Mouse (Mus musculus) heart, adult 2 months (tissue): ENCODE data around the gene Rpl22. TPM values are rescaled to one million over a fixed set of nuclear protein-coding genes. Genes with fewer than 3 reads are reported as not detected.

Experiments
- DNase-seq, 2 experiments: peaks; one replicate each; pipeline ENCODE4 v3.0.0; 2021
- H3K27ac ChIP-seq: fragments of 200-600 bp; 2 replicates; pipeline ENCODE4 v1.8.1; 2022
- H3K27me3 ChIP-seq: fragments of 200-500 bp; 2 replicates; pipeline ENCODE4 v1.6.1; 2012; ENCODE audit warnings: mild to moderate bottlenecking, low read length, inconsistent platforms, mixed read lengths; ENCODE audit not compliant: control insufficient read depth, insufficient read depth
- H3K36me3 ChIP-seq: fragments of 200-500 bp; 2 replicates; pipeline ENCODE4 v1.6.1; 2012; ENCODE audit warnings: low read length, inconsistent platforms; ENCODE audit not compliant: control insufficient read depth, insufficient read depth
- H3K4me1 ChIP-seq: fragments of 200-500 bp; 2 replicates; pipeline ENCODE4 v1.6.1; 2011; ENCODE audit warnings: low read length; ENCODE audit not compliant: control insufficient read depth, insufficient read depth
- H3K4me3 ChIP-seq: fragments of 200-600 bp; 2 replicates; pipeline ENCODE4 v1.8.1; 2022
- H3K79me2 ChIP-seq: fragments of 200-500 bp; replicated peaks from 2 replicates; pipeline ENCODE4 v1.6.1; 2012; ENCODE audit warnings: mild to moderate bottlenecking, inconsistent platforms, low read length, moderate library complexity, mixed read lengths; ENCODE audit not compliant: control insufficient read depth, insufficient read depth
- H3K9ac ChIP-seq: fragments of 200-500 bp; 2 replicates; pipeline ENCODE4 v1.6.1; 2012; ENCODE audit warnings: low read depth, mild to moderate bottlenecking, control low read depth, inconsistent platforms, low read length, mixed read lengths
- CTCF ChIP-seq: fragments of 200-600 bp; IDR thresholded peaks from 2 replicates; pipeline ENCODE4 v1.8.1; 2022; ENCODE audit warnings: antibody characterized with exemption, mild to moderate bottlenecking, moderate library complexity
- EP300 ChIP-seq: fragments of 200-500 bp; IDR thresholded peaks from 2 replicates; pipeline ENCODE4 v1.6.1; 2011; ENCODE audit warnings: low read depth, low read length, control low read depth; ENCODE audit not compliant: insufficient read depth
- POLR2A ChIP-seq: fragments of 200-500 bp; IDR thresholded peaks from 2 replicates; pipeline ENCODE4 v1.6.1; 2011; ENCODE audit warnings: mild to moderate bottlenecking, low read depth, low read length, control low read depth; ENCODE audit not compliant: insufficient read depth
- WGBS: fragments of 180-500 bp; shearing (Covaris S2); methylation state at CpG from one replicate; pipeline ENCODE4 v1.1.7; 2018; 5-methylcytosine and 5-hydroxymethylcytosine counted together
- intact Hi-C: fragments of 180-260 bp; cut with DNase I; formaldehyde crosslinking; loops from one replicate; pipeline ENCODE4 v1.15.1; 2025
- polyA plus RNA-seq: library from polyadenylated mRNA; depleted of rRNA; stranded (reverse); fragments of >200 nt; gene quantifications from 2 replicates; pipeline ENCODE4 v1.2.3, GENCODE M21; 2012; rRNA removed
- total RNA-seq, 2 experiments: library from RNA; stranded (reverse); gene quantifications; 2 replicates each; pipeline ENCODE4 v1.2.3; 2021

The Rpl22 gene
- total and polyA plus RNA-seq, 3 experiments = 40.9 to 276 (median 242) TPM

- Histone ChIP-seq H3K4me1 (no peaks in the 10 kb centered on the region), H3K79me2 (no peaks in the 10 kb centered on the region), H3K27me3 (peaks cover 6% of the 10 kb centered on the region; the same call in 1 of the 2 replicates), H3K36me3 (no peaks in the 10 kb centered on the region), H3K27ac (no peak overlapping the region), H3K9ac (no peak overlapping the region), H3K4me3 (no peak overlapping the region)
- 22% methylated on average over 9 of the region's 9 CpGs for WGBS
- no peak for DNase-seq
- intact Hi-C loops = no loop called here
- TF ChIP-seq EP300 (no peak), CTCF (no peak), POLR2A (no peak)
Observed at GRCm38 (mm10) chr4:152362180-152362579, 36.6 kb downstream of the Rpl22 start.

DNA sequence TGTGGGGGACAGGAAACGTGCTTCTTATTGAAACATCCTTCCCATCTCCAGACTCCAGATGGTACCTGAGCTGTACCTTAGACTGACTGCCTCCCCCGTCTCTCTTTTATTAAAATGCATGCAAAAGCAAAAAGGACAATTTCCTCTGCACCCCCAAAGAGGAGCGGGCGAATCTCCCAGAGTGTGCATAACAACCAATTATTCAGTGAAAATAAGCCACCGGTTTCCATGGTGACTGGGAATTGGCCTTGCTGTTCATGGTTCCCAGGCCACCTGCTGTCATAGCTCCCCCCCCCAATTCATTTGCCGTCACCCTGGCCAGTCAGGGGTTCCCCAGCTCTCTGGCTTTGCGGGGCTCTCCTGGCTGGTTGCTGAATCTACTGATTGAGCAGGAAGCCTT is 39.7 kb downstream of the Rpl22 start:
- no peak overlapping the region for H3K27ac ChIP-seq
- TF ChIP-seq CTCF (no peak), POLR2A (no peak), EP300 (no peak)
- H3K9ac ChIP-seq = no peak overlapping the region
- H3K79me2 ChIP-seq = no peaks in the 10 kb centered on the region
- H3K4me1 ChIP-seq = no peaks in the 10 kb centered on the region
- H3K27me3 ChIP-seq = peaks cover 6% of the 10 kb centered on the region; the same call in 1 of the 2 replicates
- no peak overlapping the region for H3K4me3 ChIP-seq
- intact Hi-C loops = no loop called here
- DNase-seq = no peak
- no peaks in the 10 kb centered on the region for H3K36me3 ChIP-seq
- WGBS = 66% methylated on average over 7 of the region's 7 CpGs

DNA sequence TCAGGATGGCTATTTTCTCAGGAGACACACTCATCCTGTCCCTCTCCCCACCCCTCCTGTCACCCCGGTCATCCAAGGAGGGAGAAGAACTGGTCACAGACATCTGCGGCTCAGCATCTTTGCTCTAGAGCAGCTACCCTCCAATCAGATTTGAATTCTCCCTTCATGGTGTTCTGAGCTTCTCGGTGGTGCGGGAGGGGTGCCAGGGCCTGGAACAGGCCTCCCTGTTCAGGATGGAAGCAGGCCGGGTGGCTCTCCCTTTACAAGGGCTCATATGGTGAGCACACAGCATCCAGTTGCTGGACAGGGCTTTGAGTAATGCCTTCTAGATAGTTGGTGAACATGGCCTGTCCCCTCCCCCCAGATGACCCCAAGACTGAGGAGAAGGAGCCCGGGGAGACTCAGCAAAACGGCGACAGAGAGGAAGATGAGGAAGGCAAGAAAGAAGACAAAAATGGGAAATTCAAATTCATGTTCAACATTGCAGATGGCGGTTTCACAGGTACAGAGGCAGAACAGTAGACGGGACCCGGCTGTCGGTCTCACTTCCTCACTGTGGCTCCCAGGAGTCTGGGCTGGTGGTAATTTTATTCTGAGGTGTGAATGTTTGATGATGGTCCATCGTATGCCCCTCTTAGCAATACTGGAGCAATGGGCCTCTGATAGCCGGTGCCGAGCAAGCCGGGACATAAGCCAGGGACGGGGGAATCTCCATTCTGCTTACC is 57.1 kb downstream of the Rpl22 start:
- no peaks in the 10 kb centered on the region for H3K36me3 ChIP-seq
- H3K27me3 ChIP-seq = no peaks in the 10 kb centered on the region
- no peak for TF ChIP-seq POLR2A
- TF ChIP-seq EP300 = no peak
- TF ChIP-seq CTCF = no peak
- H3K9ac ChIP-seq = no peak overlapping the region
- H3K4me1 ChIP-seq = no peaks in the 10 kb centered on the region
- no peak overlapping the region for H3K27ac ChIP-seq
- no peak overlapping the region for H3K4me3 ChIP-seq
- 72% methylated on average over 17 of the region's 17 CpGs for WGBS
- no peaks in the 10 kb centered on the region for H3K79me2 ChIP-seq
- intact Hi-C loops = no loop called here
- DNase-seq = no peak

Other genes with a start within 250 kb of the Rpl22 start
- 1 to 10 TPM; 1.4 to 2.4 TPM for gene Tnfrsf25, start 209.8 kb upstream of the Rpl22 start, total RNA-seq
- 6.1 and 7.4 TPM in 2 replicates for gene Tnfrsf25, start 209.8 kb upstream of the Rpl22 start, polyA plus RNA-seq
- gene Espn, start 173.4 kb upstream of the Rpl22 start, total RNA-seq = 1 to 10 TPM; 2.4 to 2.5 TPM
- gene Espn, start 173.4 kb upstream of the Rpl22 start, polyA plus RNA-seq = 2.7 and 3.2 TPM in 2 replicates
- gene Hes2, start 166.9 kb upstream of the Rpl22 start, total RNA-seq = not detected
- not detected in 2 replicates for gene Hes2, start 166.9 kb upstream of the Rpl22 start, polyA plus RNA-seq
- gene Acot7, start 147.6 kb upstream of the Rpl22 start, total RNA-seq = 10 to 100 TPM; 58.1 to 64.8 TPM
- 51.7 and 65.0 TPM in 2 replicates for gene Acot7, start 147.6 kb upstream of the Rpl22 start, polyA plus RNA-seq
- 10 to 100 TPM in 1 of 2 experiments, 1 to 10 TPM in 1; 8.6 to 11.9 TPM for gene Gpr153, start 51.5 kb upstream of the Rpl22 start, total RNA-seq
- gene Gpr153, start 51.5 kb upstream of the Rpl22 start, polyA plus RNA-seq = 18.0 and 24.0 TPM in 2 replicates
- not detected for gene Hes3, start 34.1 kb upstream of the Rpl22 start, total RNA-seq
- gene Hes3, start 34.1 kb upstream of the Rpl22 start, polyA plus RNA-seq = not detected in 2 replicates
- 10 to 100 TPM; 26.4 to 28.2 TPM for gene Icmt, start 28.5 kb upstream of the Rpl22 start, total RNA-seq
- 17.7 and 27.2 TPM in 2 replicates for gene Icmt, start 28.5 kb upstream of the Rpl22 start, polyA plus RNA-seq
- 10 to 100 TPM; 34.5 to 47.7 TPM for gene Rnf207, start 6.7 kb upstream of the Rpl22 start, total RNA-seq
- 155 and 167 TPM in 2 replicates for gene Rnf207, start 6.7 kb upstream of the Rpl22 start, polyA plus RNA-seq
- gene Chd5, start 12.9 kb downstream of the Rpl22 start, total RNA-seq = under 1 TPM; 0.13 to 0.48 TPM
- 0.18 and 0.29 TPM in 2 replicates for gene Chd5, start 12.9 kb downstream of the Rpl22 start, polyA plus RNA-seq
- gene Nphp4, start 151.0 kb downstream of the Rpl22 start, total RNA-seq = under 1 TPM; 0.57 to 0.70 TPM
- gene Nphp4, start 151.0 kb downstream of the Rpl22 start, polyA plus RNA-seq = 0.82 and 1.3 TPM in 2 replicates
- gene Kcnab2, start 152.1 kb downstream of the Rpl22 start, total RNA-seq = 1 to 10 TPM; 2.3 to 3.5 TPM
- gene Kcnab2, start 152.1 kb downstream of the Rpl22 start, polyA plus RNA-seq = 1.6 and 2.1 TPM in 2 replicates